In the genomic region with DNA sequence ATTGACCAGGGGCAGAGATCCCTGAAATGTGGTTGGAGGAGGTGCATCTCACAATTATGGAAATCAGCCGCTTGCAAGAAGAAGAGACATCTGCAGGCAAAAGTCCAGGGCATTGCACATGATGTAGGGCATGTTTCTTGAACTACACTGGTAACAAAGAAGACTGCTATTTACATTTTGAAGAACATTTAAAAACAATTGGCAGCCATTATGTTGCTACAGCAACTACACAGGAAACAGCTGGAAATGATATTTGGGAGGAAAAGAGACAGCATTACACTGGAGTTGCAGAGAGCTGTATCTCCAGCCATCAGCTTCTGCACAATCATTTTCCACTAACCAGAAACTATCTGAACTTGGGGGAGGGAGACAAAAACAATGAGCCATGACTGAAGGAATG, we compare ENCODE assay signal across 17 mouse cellular contexts.
DNase-seq lines count a peak whose midpoint lies in the region; ATAC-seq lines count a peak whose summit lies in the region.
"Had no signal": no experiment of that assay in that cellular context is flagged by ENCODE, and none has a peak within 500 bp of the region (broad histone marks: within the 10 kb centered on the region; RNA-seq: fewer than 3 reads in every experiment).

No protein-coding gene starts in this region.

- no peaks in the 10 kb centered on the region for H3K36me3 ChIP-seq in heart, embryonic 11.5 days (ENCODE audit: control insufficient read depth, insufficient read depth, low read length)
- no peaks in the 10 kb centered on the region for H3K36me3 ChIP-seq in embryonic facial prominence, embryonic 10.5 days (replicated peaks)
- no peaks in the 10 kb centered on the region for H3K36me3 ChIP-seq in limb, embryonic 10.5 days
- H3K36me3 ChIP-seq: heart, embryonic 13.5 days; hindbrain, embryonic 15.5 days; midbrain, embryonic 10.5 days had no signal

- intact Hi-C loops in heart, postnatal 10 days (cut with DNase I): no loop called here

- H3K9ac ChIP-seq in heart, embryonic 11.5 days (ENCODE audit: low read depth, low read length): no peak overlapping the region
- H3K9ac ChIP-seq: heart, embryonic 13.5 days; hindbrain, embryonic 15.5 days had no signal

- no peaks in the 10 kb centered on the region for H3K9me3 ChIP-seq in heart, embryonic 11.5 days (replicated peaks; ENCODE audit: control insufficient read depth, low read length)
- H3K9me3 ChIP-seq in embryonic facial prominence, embryonic 10.5 days: no peaks in the 10 kb centered on the region
- no peaks in the 10 kb centered on the region for H3K9me3 ChIP-seq in limb, embryonic 10.5 days (replicated peaks)
- H3K9me3 ChIP-seq: heart, embryonic 13.5 days; hindbrain, embryonic 15.5 days; midbrain, embryonic 10.5 days had no signal

- ATAC-seq in heart, embryonic 11.5 days (replicated peaks; ENCODE audit: insufficient number of reproducible peaks, low FRiP score, low TSS enrichment): no peak

- H3K4me3 ChIP-seq in heart, embryonic 11.5 days (ENCODE audit: low read depth, low read length): no peak overlapping the region
- no peak overlapping the region for H3K4me3 ChIP-seq in embryonic facial prominence, embryonic 10.5 days
- H3K4me3 ChIP-seq in limb, embryonic 10.5 days: no peak overlapping the region
- H3K4me3 ChIP-seq: heart, embryonic 13.5 days; hindbrain, embryonic 15.5 days; left cerebral cortex, adult 2 months; midbrain, embryonic 10.5 days had no signal

- no peak overlapping the region for H3K27ac ChIP-seq in heart, embryonic 11.5 days (ENCODE audit: low read depth, low read length)
- peak overlapping the region; percentile 7; the same call in 1 of the 2 replicates for H3K27ac ChIP-seq in embryonic facial prominence, embryonic 10.5 days (replicated peaks)
- peak overlapping the region; percentile 42; the same call in 1 of the 2 replicates for H3K27ac ChIP-seq in limb, embryonic 10.5 days
- H3K27ac ChIP-seq: heart, embryonic 13.5 days; hindbrain, embryonic 15.5 days; left cerebral cortex, adult 2 months; midbrain, embryonic 10.5 days had no signal

- H3K4me1 ChIP-seq in heart, embryonic 11.5 days (ENCODE audit: control insufficient read depth, insufficient read depth, low read length): no peaks in the 10 kb centered on the region
- H3K4me1 ChIP-seq in embryonic facial prominence, embryonic 10.5 days: peaks cover 29% of the 10 kb centered on the region
- H3K4me1 ChIP-seq in limb, embryonic 10.5 days: peaks cover 28% of the 10 kb centered on the region
- H3K4me1 ChIP-seq: hindbrain, embryonic 15.5 days; midbrain, embryonic 10.5 days had no signal

- no peaks in the 10 kb centered on the region for H3K27me3 ChIP-seq in heart, embryonic 11.5 days (ENCODE audit: control insufficient read depth, insufficient read depth, low read length)
- H3K27me3 ChIP-seq in embryonic facial prominence, embryonic 10.5 days (replicated peaks; ENCODE audit: low read depth, poor library complexity, severe bottlenecking): no peaks in the 10 kb centered on the region
- H3K27me3 ChIP-seq in limb, embryonic 10.5 days (ENCODE audit: low read depth, poor library complexity, severe bottlenecking): no peaks in the 10 kb centered on the region
- H3K27me3 ChIP-seq: heart, embryonic 13.5 days; hindbrain, embryonic 15.5 days had no signal

- WGBS in heart, embryonic 11.5 days (ENCODE audit: insufficient replicate concordance): 80% methylated on average over 1 of the region's 1 CpGs
- 53% methylated on average over 1 of the region's 1 CpGs for WGBS in embryonic facial prominence, embryonic 10.5 days
- 97% methylated on average over 1 of the region's 1 CpGs for WGBS in limb, embryonic 10.5 days

- no peak overlapping the region for H3K4me2 ChIP-seq in heart, embryonic 11.5 days
- H3K4me2 ChIP-seq: heart, embryonic 13.5 days; hindbrain, embryonic 15.5 days had no signal

- peak; percentile 13 to 25 for DNase-seq in heart, postnatal 10 days
- peak; percentile 8 for DNase-seq in kidney, postnatal 14 days
- DNase-seq in kidney, adult 9 months: no peak
- peak; percentile 15 for DNase-seq in embryonic facial prominence, embryonic 10.5 days (ENCODE audit: low spot score)
- DNase-seq in limb, embryonic 10.5 days (ENCODE audit: low spot score): no peak
- no peak for DNase-seq in thymus, postnatal 14 days
- no peak for DNase-seq in cerebellum, postnatal 14 days
- DNase-seq: adrenal gland, postnatal 14 days; B cell, adult 2 months; cerebellum, adult 11-12 months; gastrocnemius, postnatal 14 days; liver had no signal

Comparison
In these comparisons a context has a peak if more than half of its experiments do, and no peak if none do; other contexts are left out.
1. DNase-seq: peak in heart, postnatal 10 days (2 of 2), kidney, postnatal 14 days (single experiment) and embryonic facial prominence, embryonic 10.5 days (single experiment); none in kidney, adult 9 months (single experiment), limb, embryonic 10.5 days (single experiment), thymus, postnatal 14 days (single experiment) and cerebellum, postnatal 14 days (0 of 2).